Mouse (Mus musculus) fibroblast of lung, adult 2 months (primary cell): Measurements from ENCODE around the gene B130006D01Rik.

Source experiments
- DNase-seq: peaks from one replicate; pipeline ENCODE4 v3.0.0-alpha.2; 2011; ENCODE audit warnings: low read depth

Gene B130006D01Rik

DNA sequence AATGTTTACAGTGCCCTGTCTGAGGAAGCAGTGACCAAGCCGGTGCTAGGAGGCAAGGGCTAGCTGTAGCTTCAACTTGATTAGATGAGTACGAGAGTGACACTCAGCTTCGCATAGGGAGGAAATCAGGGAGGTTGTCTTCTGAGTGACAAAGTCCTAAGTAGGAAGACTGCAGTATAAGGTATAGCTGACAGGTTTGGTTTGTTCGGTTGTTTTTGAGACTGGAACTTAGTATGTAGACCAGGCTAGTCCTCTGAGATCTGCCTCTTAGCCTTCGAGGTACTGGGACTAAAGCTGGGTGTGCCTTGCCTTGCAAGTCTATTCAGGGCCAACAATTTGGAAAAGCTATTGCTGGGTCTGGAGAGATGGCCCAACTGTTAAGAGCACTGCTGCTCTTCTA is at the start of gene B130006D01Rik:
B130006D01Rik (plus strand) TSS at position 301 of the 400 bp plus-strand sequence.
- no peak for DNase-seq

DNA sequence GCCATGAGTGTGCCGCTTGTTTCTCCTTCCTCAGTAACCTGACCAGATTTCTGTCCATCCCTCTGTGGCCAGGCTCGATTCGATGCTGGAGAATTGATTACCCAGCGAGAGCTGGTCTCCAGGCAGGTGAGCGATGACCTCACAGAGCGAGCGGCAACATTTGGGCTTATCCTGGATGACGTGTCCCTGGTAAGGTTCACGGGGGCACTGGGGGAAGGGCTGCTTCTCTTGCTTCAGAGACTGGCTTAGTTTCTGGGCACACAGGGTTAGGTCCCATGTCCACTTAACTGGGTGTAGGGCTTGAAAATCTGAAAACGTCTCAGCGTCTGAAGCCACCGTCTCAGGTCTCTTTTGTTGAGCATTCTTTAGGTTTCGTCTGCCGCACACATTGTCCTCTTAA is 47.9 kb upstream of the B130006D01Rik start:
- DNase-seq, result no peak

DNA sequence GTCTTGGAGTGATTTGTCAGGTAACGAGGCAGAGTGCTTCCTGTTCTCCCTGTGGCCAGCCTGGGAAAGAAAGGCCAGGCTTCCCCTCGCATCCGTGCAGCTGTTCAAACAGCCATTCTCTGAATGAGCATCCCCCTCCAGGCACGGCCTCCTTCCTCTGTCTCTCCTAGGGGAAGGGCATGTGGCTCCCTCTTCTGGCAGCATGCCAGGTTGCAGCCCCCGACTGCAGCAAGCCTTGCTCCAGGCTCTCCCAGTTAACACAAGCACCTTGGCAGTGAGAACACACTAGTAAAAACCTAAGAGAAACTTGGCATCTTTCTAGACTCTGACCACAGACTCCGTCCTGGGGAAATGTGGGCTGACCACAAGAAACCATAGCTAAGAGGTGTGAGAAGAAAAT is 47.1 kb upstream of the B130006D01Rik start:
- peak; percentile 36 for DNase-seq

DNA sequence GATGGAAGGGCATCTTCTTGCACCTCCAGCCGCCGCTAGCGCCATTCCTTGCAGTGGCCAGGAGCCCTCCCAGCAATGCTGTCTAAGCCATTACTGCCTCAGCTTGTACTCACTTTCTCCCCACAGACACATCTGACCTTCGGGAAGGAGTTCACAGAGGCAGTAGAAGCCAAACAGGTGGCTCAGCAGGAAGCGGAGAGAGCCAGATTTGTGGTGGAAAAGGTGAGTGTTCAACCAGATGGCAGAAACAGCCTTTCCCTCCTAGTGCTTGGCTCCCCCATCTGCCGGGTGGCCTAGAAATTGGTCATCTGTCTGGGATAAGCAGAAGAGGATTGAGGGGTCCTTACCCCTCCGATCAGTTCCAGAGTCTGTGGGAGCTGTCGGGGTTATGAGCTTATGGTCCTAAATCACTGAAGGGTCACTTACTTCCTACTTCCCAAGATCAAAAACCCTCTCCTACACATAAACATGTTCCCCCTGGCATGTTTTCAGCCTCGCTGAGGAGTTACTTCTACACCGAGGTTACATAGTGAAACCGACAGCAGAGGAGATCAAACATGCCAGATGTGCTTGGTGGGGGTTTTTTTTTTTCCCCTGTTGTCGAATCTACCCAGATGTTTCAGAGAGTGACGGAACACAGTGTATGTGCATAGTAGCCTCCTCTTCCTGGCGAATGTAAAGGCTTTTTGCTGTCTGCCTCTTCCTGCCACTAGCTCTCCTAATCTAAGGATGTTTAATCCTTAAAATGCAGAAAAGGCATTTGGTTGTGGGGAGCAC is 45.3 kb upstream of the B130006D01Rik start:
- no peak for DNase-seq

DNA sequence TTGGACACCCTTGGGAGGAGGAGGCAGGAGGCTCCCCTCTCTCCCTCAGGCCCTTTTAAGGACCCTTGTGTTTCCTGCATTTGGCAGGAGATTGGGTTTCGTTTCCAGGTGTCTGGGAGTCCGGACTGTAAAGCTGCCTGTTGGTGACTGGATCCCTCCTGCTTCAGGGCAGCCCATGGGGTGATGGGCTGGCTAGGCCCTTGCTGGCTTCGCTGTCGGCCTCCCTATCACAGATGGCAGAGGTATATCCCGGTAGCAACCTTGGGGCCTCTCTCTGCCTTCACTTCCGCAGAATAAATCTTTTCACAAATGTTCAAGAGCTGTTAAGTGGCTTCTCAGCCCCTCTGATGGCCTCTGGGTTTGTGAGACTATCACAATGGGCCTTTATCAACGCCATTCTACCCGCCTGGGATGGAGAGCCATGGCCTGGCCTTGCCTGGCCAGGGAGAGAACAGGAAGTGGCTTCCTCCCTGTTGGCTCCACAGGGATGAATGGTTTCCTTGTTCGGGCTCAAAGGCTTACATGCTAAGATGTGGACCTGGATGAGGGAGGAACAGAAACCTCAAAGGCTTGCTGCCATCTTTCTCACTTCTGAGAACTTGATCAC is 41.3 kb upstream of the B130006D01Rik start:
- DNase-seq, result peak; percentile 32

DNA sequence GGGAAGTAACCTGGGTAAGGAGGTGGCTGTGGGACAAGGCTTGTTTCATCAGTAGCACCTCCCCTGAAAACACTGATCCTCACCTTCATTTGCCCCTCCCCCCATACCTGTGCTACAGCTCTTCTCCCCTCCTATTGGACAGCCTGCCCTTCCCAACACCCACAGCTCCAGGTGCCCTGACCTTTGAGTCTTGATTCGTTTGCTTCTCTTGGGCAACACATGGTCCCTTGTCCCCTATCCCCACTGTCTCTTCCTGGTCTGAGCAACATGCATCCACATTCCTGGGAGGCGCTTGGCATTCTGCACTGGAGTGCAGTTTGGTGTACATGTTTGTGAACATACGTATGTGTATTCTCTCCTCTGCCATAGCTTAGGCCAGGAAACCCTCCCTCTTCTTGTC is 40.4 kb upstream of the B130006D01Rik start:
- DNase-seq, result no peak

DNA sequence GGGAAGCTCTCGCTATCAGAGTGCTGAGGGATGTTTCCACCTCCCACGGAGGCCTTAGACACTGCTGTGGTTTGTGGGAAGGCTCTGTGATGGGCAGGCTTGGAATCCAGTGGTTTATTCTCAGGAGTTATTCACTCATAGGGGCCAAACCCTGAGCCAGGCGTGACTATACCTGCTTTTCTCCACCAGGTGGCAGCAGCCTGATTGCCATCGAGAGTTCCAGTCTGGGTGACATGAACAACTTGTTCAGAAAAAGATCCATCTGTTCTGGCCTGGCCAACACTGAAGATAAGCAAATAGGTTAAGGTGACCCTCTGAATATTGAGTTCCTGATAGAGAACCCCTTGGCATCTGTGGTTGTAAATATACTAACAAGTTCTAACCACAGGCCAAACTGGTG is 37.4 kb upstream of the B130006D01Rik start:
- DNase-seq, result peak; percentile 44

DNA sequence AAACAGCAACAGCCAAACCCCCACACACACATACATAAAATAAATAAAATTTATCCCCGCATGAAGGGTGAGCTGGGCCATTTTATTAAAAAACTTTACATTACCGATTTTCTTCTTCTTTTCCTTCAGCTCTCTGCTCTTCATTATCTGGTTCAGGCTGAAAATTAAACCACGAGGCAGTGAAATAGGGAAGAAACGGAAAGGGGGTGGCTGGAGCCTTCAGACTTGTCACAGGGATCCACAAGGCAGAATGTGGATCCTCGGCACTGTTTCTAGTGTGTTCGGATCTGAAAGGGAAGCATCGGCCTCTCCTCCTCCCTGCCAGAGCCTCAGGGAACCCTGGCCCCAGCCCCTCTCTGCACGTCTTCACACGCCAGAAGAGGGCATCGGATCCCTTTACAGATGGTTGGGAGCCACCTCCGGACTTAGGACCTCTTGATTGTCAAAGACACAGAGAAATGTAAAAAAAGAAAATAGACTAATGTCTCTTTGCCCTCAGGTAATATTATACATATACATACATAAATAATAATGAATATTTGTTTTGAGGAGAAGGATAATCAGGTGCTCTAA is 36.2 kb upstream of the B130006D01Rik start:
- DNase-seq, result no peak

DNA sequence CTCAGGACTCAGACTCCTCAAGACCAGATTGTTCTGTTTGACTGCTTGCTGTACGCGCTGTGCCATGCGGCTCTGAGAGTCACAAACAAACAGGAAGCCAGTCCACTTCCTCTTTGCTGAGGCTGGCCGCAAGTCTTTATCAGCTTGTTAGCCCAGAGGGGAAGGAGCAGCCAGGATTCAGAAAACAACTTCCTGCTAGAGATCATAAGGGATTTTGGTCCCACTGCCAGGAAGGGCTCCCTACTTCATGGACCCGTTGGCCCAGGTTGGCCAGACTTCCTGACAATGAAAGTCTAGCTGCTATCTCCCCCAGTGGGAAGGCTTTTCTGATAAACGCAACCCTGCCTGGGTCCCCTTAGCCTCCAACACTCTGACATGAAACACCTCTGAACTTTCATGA is 34.9 kb upstream of the B130006D01Rik start:
- no peak for DNase-seq

DNA sequence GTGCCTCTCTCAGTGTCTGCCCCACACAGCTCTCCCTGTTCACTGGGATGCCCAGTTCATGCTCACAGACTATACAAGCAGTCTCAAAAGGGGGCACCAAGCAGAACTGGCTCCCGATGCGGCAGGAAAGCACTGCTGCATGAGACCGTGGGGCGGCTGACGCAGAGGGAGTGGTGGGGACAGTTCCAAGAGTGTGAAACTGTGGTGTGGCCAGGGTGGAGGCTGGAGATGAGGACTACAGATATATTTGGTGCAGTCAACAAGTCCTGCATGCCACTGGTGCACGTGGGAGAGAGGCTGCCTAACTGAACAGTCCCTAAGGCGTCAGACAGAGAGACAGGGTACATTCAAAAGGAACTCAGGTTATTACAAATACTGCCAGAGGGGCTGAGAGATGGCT is 34.4 kb upstream of the B130006D01Rik start:
- no peak for DNase-seq

DNA sequence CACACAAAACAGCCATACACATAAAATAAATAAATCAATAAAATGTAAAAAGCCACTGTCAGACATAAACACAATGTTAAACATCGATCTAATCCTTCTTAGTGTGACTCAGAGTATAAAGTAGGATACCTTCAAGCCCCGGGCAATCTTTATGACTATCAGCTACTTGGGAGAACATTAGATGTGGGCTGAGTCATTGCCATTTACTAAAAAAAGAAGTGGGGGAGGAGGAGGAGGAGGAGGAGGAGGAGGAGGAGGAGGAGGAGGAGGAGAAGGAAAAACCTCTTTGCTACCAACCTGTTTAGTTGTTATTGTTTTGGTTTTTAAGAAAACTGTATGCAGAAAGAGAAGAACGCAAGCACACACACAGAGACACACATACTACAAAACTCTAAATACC is 33.8 kb upstream of the B130006D01Rik start:
- DNase-seq, result no peak

DNA sequence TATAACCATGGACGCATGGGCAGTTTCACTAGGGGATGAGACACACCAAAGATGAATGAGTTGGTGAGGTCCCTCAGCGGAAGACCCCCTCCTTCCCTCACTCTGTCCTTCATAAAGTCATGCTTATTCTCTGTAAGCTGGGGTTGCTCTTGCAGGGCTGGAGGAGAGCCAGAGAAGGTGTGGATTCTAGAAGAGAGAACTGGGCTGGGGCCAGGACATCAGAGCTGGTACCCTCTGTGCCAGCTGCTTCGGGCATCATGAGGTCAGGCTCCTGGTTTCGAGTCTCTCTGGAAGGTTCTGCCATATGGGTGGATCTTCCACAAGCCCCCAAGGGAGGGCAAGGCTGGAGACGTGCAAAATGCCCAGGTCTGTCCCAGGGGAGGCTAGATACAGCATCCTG is 24.8 kb upstream of the B130006D01Rik start:
- no peak for DNase-seq

DNA sequence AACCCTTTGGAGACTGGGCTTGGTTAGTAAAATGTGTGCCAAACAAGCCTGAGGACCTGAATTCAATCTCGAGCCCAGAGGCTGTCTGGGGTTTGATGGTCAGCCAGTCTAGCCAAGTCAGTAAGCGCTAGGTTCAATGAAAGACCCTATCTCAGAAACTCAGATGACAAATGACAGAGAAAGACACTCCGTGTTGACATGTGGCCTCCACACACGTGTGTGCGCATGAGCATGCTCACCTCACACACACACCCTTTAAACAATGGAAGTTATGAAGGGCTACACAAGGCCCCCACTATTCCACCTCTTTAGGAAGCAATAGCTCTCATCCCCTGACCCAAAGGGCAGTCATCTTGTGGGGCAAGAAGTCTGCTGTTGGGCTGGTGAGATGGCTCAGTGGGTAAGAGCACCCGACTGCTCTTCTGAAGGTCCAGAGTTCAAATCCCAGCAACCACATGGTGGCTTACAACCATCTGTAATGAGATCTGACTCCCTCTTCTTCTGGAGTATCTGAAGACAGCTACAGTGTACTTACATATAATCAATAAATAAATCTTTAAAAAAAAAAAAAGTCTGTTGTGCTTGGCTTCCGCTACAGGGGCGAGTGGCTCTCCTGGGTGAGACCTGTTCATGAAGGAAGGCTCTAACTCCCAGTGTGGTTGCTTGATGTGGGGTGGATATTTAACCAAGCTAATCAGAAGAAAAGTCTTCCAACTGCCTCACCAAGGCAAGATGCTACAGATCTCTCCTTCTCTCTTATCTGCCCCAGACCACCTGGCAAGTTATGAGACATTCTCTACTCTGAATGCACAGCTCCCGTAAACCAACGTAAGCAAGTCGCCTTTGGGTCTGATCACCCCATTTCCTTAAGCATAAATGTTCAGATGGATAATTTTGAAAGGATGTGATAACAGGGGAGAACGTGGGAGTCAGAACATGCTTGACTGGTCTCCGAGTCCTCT is 22.3 kb upstream of the B130006D01Rik start:
- DNase-seq, result no peak

DNA sequence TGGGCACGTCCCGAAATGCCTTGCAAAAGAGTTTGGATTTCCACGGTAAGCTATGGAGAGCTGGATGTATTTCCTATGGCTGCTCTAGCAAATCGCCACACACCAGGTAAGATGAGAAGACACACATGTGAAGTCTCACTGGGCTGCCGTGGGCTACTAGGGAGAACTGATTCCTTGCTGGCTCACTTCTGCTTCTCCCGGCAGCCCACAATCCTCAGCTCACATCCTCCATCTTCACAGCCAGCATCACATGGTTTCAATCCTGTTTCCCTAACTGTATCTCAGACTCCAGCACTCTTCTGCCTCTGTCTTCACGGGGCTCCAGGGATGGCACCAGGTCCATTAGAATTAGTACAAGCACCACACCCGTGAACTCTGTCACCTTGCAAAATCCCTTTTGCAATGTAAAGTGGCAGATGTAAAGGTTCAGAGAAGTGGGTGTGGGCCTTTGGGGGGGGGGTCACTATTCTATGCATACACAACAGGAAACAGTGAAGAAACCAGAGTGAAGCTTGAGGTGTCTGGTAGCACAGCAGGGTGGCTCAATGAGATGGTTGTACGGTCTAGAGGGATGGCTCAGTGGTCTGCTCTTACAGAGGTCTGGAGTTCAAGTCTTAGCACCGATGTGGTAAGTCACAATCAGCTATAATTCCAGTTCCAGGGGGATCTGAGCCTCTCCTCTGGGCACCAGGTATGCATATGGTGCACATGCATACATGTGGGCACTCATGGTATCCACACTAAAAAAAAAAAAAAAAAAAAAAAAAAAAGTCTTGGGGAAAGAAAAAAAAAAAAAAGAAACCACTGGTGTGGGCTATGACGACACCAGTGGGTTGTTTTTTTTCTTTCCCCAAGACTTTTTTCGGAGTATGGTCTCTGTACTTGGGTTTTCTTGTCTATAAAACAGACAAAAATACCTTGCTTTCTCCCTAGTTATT is 19.1 kb upstream of the B130006D01Rik start:
- no peak for DNase-seq

DNA sequence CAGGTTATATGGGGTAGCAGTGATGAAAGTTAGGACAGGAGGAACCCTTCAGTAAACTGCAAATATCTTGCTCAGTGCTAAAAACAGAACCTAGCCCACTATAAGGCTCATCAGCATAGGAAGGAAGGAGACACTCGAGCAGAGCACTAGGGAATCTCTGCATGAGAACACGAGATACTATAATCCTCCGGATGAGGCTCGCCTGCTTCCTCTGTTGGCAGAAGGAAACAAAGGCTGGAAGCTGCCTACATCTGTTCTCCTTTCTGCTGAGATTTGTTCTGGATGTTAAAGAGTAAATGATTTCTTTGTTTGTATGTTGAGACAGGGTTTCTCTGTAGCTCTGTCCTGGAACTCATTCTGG is 18.4 kb upstream of the B130006D01Rik start:
- DNase-seq, result no peak

DNA sequence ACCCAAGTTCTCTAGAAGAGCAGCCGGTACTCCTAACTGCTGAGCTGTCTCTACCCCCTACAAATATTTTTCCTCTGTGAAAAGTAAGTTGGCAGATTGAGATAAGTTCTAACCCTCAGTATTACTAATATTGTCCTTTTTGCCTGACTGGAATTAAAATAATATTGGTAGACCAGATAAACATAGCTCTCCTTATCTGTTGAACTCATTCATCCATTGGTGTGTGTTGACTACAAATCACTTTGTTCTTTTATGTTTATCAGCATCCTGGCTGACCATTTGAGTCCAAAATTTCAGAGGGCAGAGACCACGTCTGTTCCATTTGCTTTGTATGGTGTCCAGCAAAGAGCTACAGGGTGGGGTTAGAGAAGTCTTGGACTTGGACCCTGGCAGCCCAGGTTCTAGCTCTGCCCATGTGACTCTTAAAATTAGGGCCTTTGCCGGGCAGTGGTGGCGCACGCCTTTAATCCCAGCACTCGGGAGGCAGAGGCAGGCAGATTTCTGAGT is 13.8 kb upstream of the B130006D01Rik start:
- DNase-seq, result no peak

DNA sequence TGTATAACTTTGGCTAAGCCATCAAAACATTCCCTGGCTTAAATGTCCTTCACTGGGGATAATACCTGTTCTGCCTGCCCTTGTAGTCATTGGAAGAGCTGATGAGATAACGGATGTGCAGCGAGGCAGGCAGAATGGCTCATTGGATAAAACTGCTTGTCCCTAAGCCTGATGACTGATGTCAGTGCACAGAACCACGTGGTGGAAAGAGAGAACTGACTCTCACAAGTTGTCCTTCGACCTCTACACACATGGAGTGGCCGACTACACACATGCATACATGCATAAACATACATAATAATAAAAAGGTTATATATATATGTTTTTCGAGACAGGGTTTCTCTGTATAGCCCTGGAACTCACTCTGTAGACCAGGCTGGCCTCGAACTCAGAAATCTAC is 12.9 kb upstream of the B130006D01Rik start:
- no peak for DNase-seq

DNA sequence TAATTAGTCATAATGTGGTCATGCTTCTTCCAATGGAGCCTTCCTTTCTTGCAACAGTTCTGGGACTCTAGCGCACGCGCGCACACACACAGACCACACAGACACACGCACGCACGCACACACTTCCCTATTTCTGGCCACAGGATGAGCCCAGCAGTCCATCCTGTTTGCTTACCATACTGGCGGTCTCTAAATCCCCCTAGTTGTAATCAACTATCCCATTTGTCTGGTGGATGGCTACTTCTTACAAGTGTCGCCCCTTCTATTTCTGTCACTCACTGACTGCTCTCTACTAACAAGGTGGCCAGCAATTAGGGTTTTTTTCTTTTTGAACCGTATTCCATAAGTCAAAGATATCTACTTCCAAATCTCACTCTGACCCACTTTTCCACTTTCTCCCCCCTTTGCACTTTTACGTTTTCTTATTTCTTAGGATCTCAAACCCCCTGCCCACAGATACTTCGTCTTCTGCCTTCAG is 11.3 kb upstream of the B130006D01Rik start:
- no peak for DNase-seq

DNA sequence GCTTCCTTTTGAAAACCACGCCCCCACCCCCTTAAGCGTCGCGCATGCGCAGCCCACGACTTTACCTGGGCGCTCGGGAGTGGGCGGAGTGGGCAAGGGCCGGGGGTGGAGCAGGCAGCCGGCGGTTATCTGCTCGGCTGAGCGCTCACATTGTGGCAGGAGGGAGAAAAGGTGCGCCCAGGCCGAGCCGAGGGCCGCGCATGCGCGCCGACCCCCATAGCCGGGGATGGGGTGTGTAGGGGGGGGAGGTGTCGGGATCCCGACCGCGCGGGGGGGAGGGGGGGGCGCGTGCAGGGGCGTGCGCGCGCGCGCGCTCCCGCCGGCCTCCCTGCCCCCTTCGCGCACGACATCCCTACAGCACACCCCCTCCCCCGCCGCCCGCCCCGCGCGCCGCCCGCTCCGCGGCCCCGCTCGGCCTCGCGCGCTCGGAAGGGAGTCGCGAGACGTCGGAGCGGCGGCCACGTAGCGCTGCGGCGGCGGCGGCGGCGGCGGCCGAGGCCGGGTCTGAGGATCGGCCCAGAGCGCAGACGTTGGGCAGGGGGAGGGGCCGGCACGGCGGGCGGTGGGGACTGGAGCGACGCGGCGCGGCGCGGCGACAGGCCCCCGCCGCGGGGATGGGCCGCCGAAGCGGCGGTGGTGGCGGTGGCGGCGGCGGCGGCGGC is 10.7 kb upstream of the B130006D01Rik start, which contains the start of gene Zfp652:
Zfp652 (plus strand) TSS at position 111 of the 662 bp plus-strand sequence.
- peak; percentile 23 for DNase-seq

DNA sequence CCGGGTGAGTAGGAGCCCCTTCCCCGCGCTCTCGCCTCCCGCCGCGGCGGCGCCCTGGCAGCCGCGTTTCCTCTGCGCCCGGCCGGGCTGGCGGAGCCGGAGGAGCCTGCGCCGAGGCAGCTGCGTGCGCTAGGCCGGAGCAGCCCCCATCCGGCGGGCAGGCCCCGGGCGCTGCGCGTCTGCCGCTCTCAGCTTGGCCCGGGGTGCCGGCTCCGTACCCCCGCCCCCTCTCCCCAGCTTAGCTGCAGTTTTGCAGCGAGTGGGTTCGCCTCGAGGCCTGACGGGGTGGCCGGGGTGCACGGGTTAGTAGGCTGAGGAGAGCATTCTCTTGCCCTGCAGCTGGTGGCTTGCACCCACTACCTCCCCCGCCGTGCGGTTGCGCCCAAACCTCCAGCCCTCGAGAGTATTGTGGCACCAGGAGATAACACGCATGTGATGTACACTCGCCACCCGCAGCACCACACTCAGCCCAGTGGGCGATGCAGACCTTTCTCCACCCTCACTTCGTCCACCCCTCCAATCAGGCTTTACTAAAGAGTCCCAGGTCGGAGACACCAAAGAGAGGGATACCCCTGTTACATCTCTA is 10.1 kb upstream of the B130006D01Rik start:
- no peak for DNase-seq
